Mouse (Mus musculus): ENCODE data around the gene Prdm16.
A peak's percentile ranks its signal among the peaks of the same experiment; 100 is the strongest.

Prdm16 gene

GRCm38 (mm10) chr4:154517991-154518390 lies 118.7 kb downstream of the Prdm16 start:
- no peak for DNase-seq (ENCODE audit: low spot score in 2 of 2)

- DNase-seq (ENCODE audit: low spot score in 2 of 2): no peak
These were observed 120.2 kb downstream of the Prdm16 start for GRCm38 (mm10) chr4:154516470-154516869.

- DNase-seq (ENCODE audit: low spot score in 2 of 2): no peak
These were observed 123.0 kb downstream of the Prdm16 start for GRCm38 (mm10) chr4:154513664-154514063.

GRCm38 (mm10) chr4:154512518-154513090 lies 124.1 kb downstream of the Prdm16 start:
- DNase-seq (ENCODE audit: low spot score in 2 of 2): no peak

GRCm38 (mm10) chr4:154511767-154512166 lies 124.9 kb downstream of the Prdm16 start:
- DNase-seq (ENCODE audit: low spot score in 2 of 2): no peak

- no peak for DNase-seq (ENCODE audit: low spot score in 2 of 2)
These were observed 129.8 kb downstream of the Prdm16 start for GRCm38 (mm10) chr4:154506774-154507435.

- DNase-seq (ENCODE audit: low spot score in 2 of 2): no peak
These were observed 131.4 kb downstream of the Prdm16 start for GRCm38 (mm10) chr4:154505313-154505712.

GRCm38 (mm10) chr4:154503260-154503829 lies 133.3 kb downstream of the Prdm16 start:
- DNase-seq (ENCODE audit: low spot score in 2 of 2): no peak

- DNase-seq (ENCODE audit: low spot score in 2 of 2): no peak
These were observed 134.2 kb downstream of the Prdm16 start for GRCm38 (mm10) chr4:154502403-154503000.

GRCm38 (mm10) chr4:154500695-154501094 lies 136.0 kb downstream of the Prdm16 start:
- DNase-seq (ENCODE audit: low spot score in 2 of 2): no peak

GRCm38 (mm10) chr4:154499701-154500523 lies 136.8 kb downstream of the Prdm16 start:
- DNase-seq (ENCODE audit: low spot score in 2 of 2): peak; percentile 33 to 65

- no peak for DNase-seq (ENCODE audit: low spot score in 2 of 2)
These were observed 139.1 kb downstream of the Prdm16 start for GRCm38 (mm10) chr4:154497423-154498175.

GRCm38 (mm10) chr4:154496991-154497390 lies 139.7 kb downstream of the Prdm16 start:
- DNase-seq (ENCODE audit: low spot score in 2 of 2): peak; percentile 69 to 83

- DNase-seq (ENCODE audit: low spot score in 2 of 2): no peak
These were observed 140.2 kb downstream of the Prdm16 start for GRCm38 (mm10) chr4:154496522-154496921.

- no peak for DNase-seq (ENCODE audit: low spot score in 2 of 2)
These were observed 142.7 kb downstream of the Prdm16 start for GRCm38 (mm10) chr4:154493996-154494395.

GRCm38 (mm10) chr4:154492714-154493121 lies 144.0 kb downstream of the Prdm16 start:
- DNase-seq (ENCODE audit: low spot score in 2 of 2): no peak

- no peak for DNase-seq (ENCODE audit: low spot score in 2 of 2)
These were observed 144.4 kb downstream of the Prdm16 start for GRCm38 (mm10) chr4:154492268-154492667.

GRCm38 (mm10) chr4:154488031-154488430 lies 148.6 kb downstream of the Prdm16 start:
- no peak for DNase-seq (ENCODE audit: low spot score in 2 of 2)

- DNase-seq (ENCODE audit: low spot score in 2 of 2): no peak
These were observed 154.0 kb downstream of the Prdm16 start for GRCm38 (mm10) chr4:154482695-154483094.

GRCm38 (mm10) chr4:154481771-154482637 lies 154.7 kb downstream of the Prdm16 start:
- no peak for DNase-seq (ENCODE audit: low spot score in 2 of 2)

Data from urinary bladder, postnatal 4 days (tissue).